In the genomic region with DNA sequence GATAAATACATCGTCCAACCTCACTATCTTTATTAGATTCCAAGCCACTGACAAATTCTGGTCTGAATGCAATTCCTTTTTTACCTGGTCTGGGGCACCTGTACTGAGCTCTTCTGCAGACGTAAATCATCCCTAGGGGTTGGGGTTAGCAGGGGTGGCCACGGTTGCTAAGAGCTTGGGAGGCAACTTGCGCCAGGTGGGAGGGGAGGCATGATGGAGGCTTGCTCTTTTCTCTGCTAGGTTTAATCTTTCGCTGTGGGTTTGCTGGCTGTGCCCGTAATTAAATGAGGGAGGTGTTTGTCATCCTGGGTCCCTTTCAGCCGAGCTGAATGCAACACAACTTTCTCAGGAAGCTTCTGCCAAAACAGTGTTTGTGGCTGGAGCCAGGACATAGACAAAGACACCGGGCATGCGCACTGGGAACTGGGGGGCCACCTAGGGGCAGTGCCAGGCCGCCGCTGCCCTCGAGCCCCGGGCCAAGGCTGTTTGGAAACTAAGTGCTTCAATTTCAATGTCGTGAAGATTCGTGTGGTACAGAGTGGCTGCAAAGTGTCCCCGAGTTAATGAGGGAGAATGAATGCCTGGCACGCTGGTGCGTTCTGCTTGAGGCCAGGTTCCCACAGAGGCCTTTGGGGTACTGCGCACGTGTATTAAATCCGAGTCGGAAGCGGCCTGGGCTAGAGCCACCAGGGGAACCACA, we compare ENCODE assay signal across 9 mouse cellular contexts.
A peak's percentile ranks its signal among the peaks of the same experiment; 100 is the strongest.
DNase-seq lines count a peak whose midpoint lies in the region; ATAC-seq and TF ChIP-seq lines count a peak whose summit lies in the region.
"Had no signal": no experiment of that assay in that cellular context is flagged by ENCODE, and none has a peak within 500 bp of the region (broad histone marks: within the 10 kb centered on the region; RNA-seq: fewer than 3 reads in every experiment).

No protein-coding gene starts in this region.

- H3K36me3 ChIP-seq in lung, embryonic 14.5 days (ENCODE audit: insufficient read depth) = no peaks in the 10 kb centered on the region

- DNase-seq in lung, embryonic 14.5 days = no peak
- DNase-seq in lung, postnatal 25 days (ENCODE audit: low spot score) = no peak
- peak; percentile 26 to 68 for DNase-seq in kidney, postnatal 25 days
- DNase-seq in lung, postnatal 36 days = peak; percentile 12
- no peak for DNase-seq in adrenal gland, postnatal 25 days
- no peak for DNase-seq in testis, postnatal 10 days (ENCODE audit: low spot score)

- no peak for ATAC-seq in lung, embryonic 14.5 days (ENCODE audit: insufficient read depth)
- ATAC-seq in erythroblast, adult 5-6 weeks (replicated peaks; ENCODE audit: low FRiP score, poor library complexity, severe bottlenecking) = peak; percentile 31
- no peak for ATAC-seq in megakaryocyte, adult 5-6 weeks (ENCODE audit: poor library complexity, severe bottlenecking)

- no peaks in the 10 kb centered on the region for H3K27me3 ChIP-seq in lung, embryonic 14.5 days (ENCODE audit: insufficient read depth, low read length)

- WGBS in lung, embryonic 14.5 days = 66% methylated on average over 23 of the region's 23 CpGs

- peak overlapping the region; percentile 15; the same call in 1 of the 2 replicates for H3K4me3 ChIP-seq in lung, embryonic 14.5 days (ENCODE audit: low read depth, low read length)

- H3K9me3 ChIP-seq in lung, embryonic 14.5 days (ENCODE audit: low read depth, low read length) = no peaks in the 10 kb centered on the region

- TF ChIP-seq CTCF in lung, embryonic 14.5 days (IDR thresholded peaks at IDR 0.05; ENCODE audit: low read depth) = no peak

- 0 out of 2 replicates have a peak, but pooled peaks cover 3% of the 10 kb centered on the region for H3K4me1 ChIP-seq in lung, embryonic 14.5 days (ENCODE audit: insufficient read depth)

- no peak overlapping the region for H3K9ac ChIP-seq in lung, embryonic 14.5 days

- no peak overlapping the region for H3K4me2 ChIP-seq in lung, embryonic 14.5 days

- H3K27ac ChIP-seq in lung, embryonic 14.5 days (ENCODE audit: low read depth) = no peak overlapping the region
- H3K27ac ChIP-seq: macrophage had no signal

Comparison
In these comparisons a context has a peak if more than half of its experiments do, and no peak if none do; other contexts are left out.
1. DNase-seq: peak in kidney, postnatal 25 days (2 of 2) and lung, postnatal 36 days (single experiment); none in lung, embryonic 14.5 days (single experiment), lung, postnatal 25 days (single experiment), adrenal gland, postnatal 25 days (single experiment) and testis, postnatal 10 days (single experiment).